Mouse (Mus musculus) bone marrow macrophage, adult 2 months (primary cell): ENCODE results near the gene Ccdc188. TPM values are rescaled to one million over a fixed set of nuclear protein-coding genes. Genes with fewer than 3 reads are reported as not detected.

Experiments used
- H3K27ac ChIP-seq: 2 replicates; pipeline ENCODE4 v1.5.1; 2012; ENCODE audit warnings: low read depth, low read length; ENCODE audit not compliant: insufficient read depth
- H3K4me1 ChIP-seq: 2 replicates; pipeline ENCODE4 v1.6.1; 2012; ENCODE audit warnings: low read length; ENCODE audit not compliant: control insufficient read depth, insufficient read depth
- H3K4me3 ChIP-seq: 2 replicates; pipeline ENCODE4 v1.5.1; 2012; ENCODE audit warnings: mild to moderate bottlenecking, low read length, moderate library complexity; ENCODE audit not compliant: insufficient read depth
- CTCF ChIP-seq: IDR thresholded peaks from 2 replicates; pipeline ENCODE4 v1.5.1; 2012; ENCODE audit warnings: low read depth, mild to moderate bottlenecking, low read length, moderate library complexity
- POLR2A ChIP-seq: IDR thresholded peaks from 2 replicates; pipeline ENCODE4 v1.6.1; 2012; ENCODE audit warnings: mild to moderate bottlenecking, low read depth, low read length, borderline replicate concordance
- polyA plus RNA-seq: library from polyadenylated mRNA; stranded (reverse); fragments of >200 nt; gene quantifications from 2 replicates; pipeline ENCODE4 v1.2.4, GENCODE M21; 2012; ENCODE audit not compliant: missing spikeins, insufficient read depth, insufficient read length

Gene Ccdc188
- polyA plus RNA-seq, 1 experiment = not detected

- Histone ChIP-seq H3K27ac (no peak overlapping the region), H3K4me3 (peak overlapping the region; percentile 73), H3K4me1 (peaks cover 10% of the 10 kb centered on the region; the same call in 1 of the 2 replicates)
- no peak for TF ChIP-seq POLR2A
- no peak for TF ChIP-seq CTCF
Measured at GRCm38 (mm10) chr16:18233919-18234670, 16.4 kb downstream of the Ccdc188 start.

- no peak within 1 kb of the TSS for H3K27ac ChIP-seq
- peak within 1 kb of the TSS; percentile 73 for H3K4me3 ChIP-seq
- no peak for TF ChIP-seq POLR2A
- TF ChIP-seq CTCF = no peak
- peaks cover 8% of the 10 kb centered on the region; the same call in 1 of the 2 replicates for H3K4me1 ChIP-seq
Measured at GRCm38 (mm10) chr16:18234671-18235388, 17.2 kb downstream of the Ccdc188 start, which contains the start of gene Zdhhc8. Gene Zdhhc8, minus strand, starts transcription at chr16:18235136.

GRCm38 (mm10) chr16:18235389-18236065 lies 17.8 kb downstream of the Ccdc188 start:
- Histone ChIP-seq H3K27ac (no peak overlapping the region), H3K4me3 (peak overlapping the region; percentile 73), H3K4me1 (0 out of 2 replicates have a peak, but pooled peaks cover 4% of the 10 kb centered on the region)
- TF ChIP-seq CTCF (no peak), POLR2A (no peak)

GRCm38 (mm10) chr16:18236676-18237501 lies 19.2 kb downstream of the Ccdc188 start:
- no peak overlapping the region for H3K27ac ChIP-seq
- TF ChIP-seq CTCF = no peak
- TF ChIP-seq POLR2A = no peak
- no peak overlapping the region for H3K4me3 ChIP-seq
- H3K4me1 ChIP-seq = 0 out of 2 replicates have a peak, but pooled peaks cover 4% of the 10 kb centered on the region

- Histone ChIP-seq H3K4me1 (peaks cover 2% of the 10 kb centered on the region), H3K4me3 (no peak overlapping the region), H3K27ac (no peak overlapping the region)
- no peak for TF ChIP-seq CTCF
- no peak for TF ChIP-seq POLR2A
Measured at GRCm38 (mm10) chr16:18241581-18241980, 23.9 kb downstream of the Ccdc188 start.

GRCm38 (mm10) chr16:18247521-18248399 lies 30.1 kb downstream of the Ccdc188 start:
- TF ChIP-seq POLR2A (no peak), CTCF (no peak)
- Histone ChIP-seq H3K27ac (peak overlapping the region; percentile 55), H3K4me1 (peaks cover 21% of the 10 kb centered on the region)

GRCm38 (mm10) chr16:18248433-18249363 lies 31.0 kb downstream of the Ccdc188 start, which contains the start of the genes Trmt2a and Ranbp1:
Gene Trmt2a, plus strand, starts transcription at chr16:18248679.
Gene Ranbp1, minus strand, starts transcription at chr16:18248732.
- Histone ChIP-seq H3K27ac (peak within 1 kb of the TSS; percentile 88), H3K4me1 (peaks cover 21% of the 10 kb centered on the region), H3K4me3 (peak within 1 kb of the TSS; percentile 99)
- no peak; the same call in 1 of the 2 replicates for TF ChIP-seq POLR2A
- TF ChIP-seq CTCF = 0 out of 2 replicates have a peak, but pooled peaks have one; percentile 7

More at GRCm38 (mm10) chr16:18247521-18248399, 30.1 kb downstream of the Ccdc188 start:
- peak overlapping the region; percentile 99 for H3K4me3 ChIP-seq
